Mouse (Mus musculus) forebrain, embryonic 11.5 days (tissue): ENCODE data around the gene Cyp1a1. TPM values are rescaled to one million over a fixed set of nuclear protein-coding genes. Genes with fewer than 3 reads are reported as not detected.

ENCODE experiments used
- ATAC-seq: fragments of 200-750 bp; cut with Nextera tagmentation; replicated peaks from 2 replicates; pipeline ENCODE4 v1.8.0; 2017; ENCODE audit warnings: moderate TSS enrichment; ENCODE audit not compliant: low FRiP score
- DNase-seq: peaks from one replicate; pipeline ENCODE4 v3.0.0-alpha.2; 2017; ENCODE audit warnings: low spot score
- H3K27ac ChIP-seq: fragments of 300-500 bp; sonication (generic); 2 replicates; pipeline ENCODE4 v1.5.1; 2014; ENCODE audit warnings: low read depth, low read length
- H3K27me3 ChIP-seq: fragments of 300-500 bp; sonication (generic); 2 replicates; pipeline ENCODE4 v1.6.1; 2014; ENCODE audit warnings: mild to moderate bottlenecking, low read length, mixed read lengths; ENCODE audit not compliant: control insufficient read depth, insufficient read depth
- H3K36me3 ChIP-seq: fragments of 300-500 bp; sonication (generic); 2 replicates; pipeline ENCODE4 v1.6.1; 2014; ENCODE audit warnings: mild to moderate bottlenecking, low read length, moderate library complexity, mixed read lengths; ENCODE audit not compliant: control insufficient read depth, insufficient read depth
- H3K4me1 ChIP-seq: fragments of 300-500 bp; sonication (generic); replicated peaks from 2 replicates; pipeline ENCODE4 v1.6.1; 2014; ENCODE audit warnings: low read length, mixed read lengths; ENCODE audit not compliant: control insufficient read depth, insufficient read depth
- H3K4me2 ChIP-seq: fragments of 300-500 bp; sonication (generic); 2 replicates; pipeline ENCODE4 v1.6.1; 2014; ENCODE audit warnings: low read depth, mild to moderate bottlenecking, low read length, moderate library complexity, mixed read lengths; ENCODE audit not compliant: severe bottlenecking
- H3K4me3 ChIP-seq: fragments of 300-500 bp; sonication (generic); 2 replicates; pipeline ENCODE4 v1.5.1; 2014; ENCODE audit warnings: low read depth, low read length
- H3K9ac ChIP-seq: fragments of 300-500 bp; sonication (generic); 2 replicates; pipeline ENCODE4 v1.6.1; 2014; ENCODE audit warnings: low read length
- H3K9me3 ChIP-seq: fragments of 300-500 bp; sonication (generic); 2 replicates; pipeline ENCODE4 v1.6.1; 2016; ENCODE audit warnings: low read length, mixed read lengths; ENCODE audit not compliant: control insufficient read depth
- WGBS: fragments of 180-500 bp; shearing (Covaris S2); extraction: QIAGEN DNeasy Blood & Tissue Kit; methylation state at CpG from one replicate; pipeline ENCODE4 v1.1.7; 2014; 5-methylcytosine and 5-hydroxymethylcytosine counted together
- polyA plus RNA-seq: library from polyadenylated mRNA; unstranded; fragments of >200 nt; fragmentation: Nextera tagmentation; extraction: Ambion mirVana; gene quantifications from 2 replicates; pipeline ENCODE4 v1.2.1, GENCODE M21; 2014

Cyp1a1 gene
- polyA plus RNA-seq = not detected in 2 replicates

DNA sequence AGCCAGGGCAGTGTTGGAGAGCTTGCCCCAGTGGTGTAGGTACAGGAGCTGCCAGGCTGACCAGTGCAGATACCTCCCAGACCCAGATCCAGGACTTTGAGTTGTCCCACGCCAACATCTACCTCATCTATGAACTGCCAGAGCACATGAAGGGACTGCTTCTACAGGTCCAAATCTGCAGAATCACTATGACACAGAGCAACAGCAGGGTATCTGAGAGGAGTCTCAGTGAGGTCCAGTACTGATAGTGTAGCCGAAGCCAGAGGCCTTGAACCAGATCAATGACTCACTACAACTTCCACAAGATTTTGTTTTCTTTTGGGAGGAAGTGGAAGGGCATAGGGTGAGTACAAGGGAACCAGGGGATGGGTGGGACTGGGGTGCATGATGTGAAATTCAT, at the start of gene Cyp1a1:
Gene Cyp1a1 (plus strand): TSS at position 178 of the 400 bp plus-strand sequence.
- Histone ChIP-seq H3K27me3 (no peaks in the 10 kb centered on the region), H3K4me3 (no peak within 1 kb of the TSS), H3K9me3 (no peaks in the 10 kb centered on the region), H3K27ac (no peak within 1 kb of the TSS), H3K36me3 (no peaks in the 10 kb centered on the region), H3K4me1 (no peaks in the 10 kb centered on the region), H3K4me2 (no peak within 1 kb of the TSS), H3K9ac (no peak within 1 kb of the TSS)
- DNase-seq (no peak), ATAC-seq (no peak)
- 92% methylated on average over 2 of the region's 2 CpGs for WGBS

DNA sequence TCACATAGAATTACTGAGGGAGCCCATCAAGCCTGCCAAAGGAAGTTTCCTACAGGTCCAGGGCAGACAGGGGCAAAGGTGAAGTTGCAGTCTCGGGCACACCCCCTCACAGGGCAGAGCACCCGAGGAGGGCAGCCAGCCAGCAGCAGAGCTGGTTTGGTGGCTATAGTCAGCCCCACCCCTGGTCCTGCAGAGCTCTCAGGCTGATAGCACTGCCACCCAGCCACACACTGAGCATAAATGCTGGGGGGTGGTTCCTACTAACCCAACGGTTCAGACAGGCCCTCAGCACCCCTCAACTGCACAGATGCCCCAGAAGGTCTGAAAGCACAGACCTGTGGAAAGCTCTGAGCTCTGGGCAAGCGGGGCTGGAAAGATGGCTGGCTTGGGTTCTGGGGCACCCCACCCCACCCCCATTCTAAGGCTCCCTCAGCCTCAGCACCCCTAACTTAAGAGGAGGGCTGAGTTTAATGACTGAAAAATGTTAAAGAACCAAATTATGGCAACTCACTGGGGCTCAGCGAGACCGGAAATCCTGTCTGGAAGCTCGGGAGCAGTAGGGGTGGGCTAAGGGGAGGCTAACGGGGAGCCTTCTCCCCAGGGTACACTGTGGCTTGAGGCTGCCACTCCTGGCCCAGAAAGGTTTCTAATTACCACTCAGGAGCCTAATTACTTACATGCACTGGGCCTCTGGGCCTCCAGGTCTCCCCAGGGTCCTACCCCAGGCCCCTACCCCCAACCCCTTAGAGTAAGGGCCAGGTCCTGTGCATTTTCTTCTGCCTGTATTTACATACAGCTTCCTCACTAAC, 48.9 kb upstream of the Cyp1a1 start:
- Histone ChIP-seq H3K9me3 (no peaks in the 10 kb centered on the region), H3K27me3 (no peaks in the 10 kb centered on the region), H3K9ac (peak overlapping the region; percentile 24), H3K4me2 (no peak overlapping the region), H3K27ac (no peak overlapping the region), H3K36me3 (no peaks in the 10 kb centered on the region), H3K4me3 (no peak overlapping the region), H3K4me1 (peaks cover 19% of the 10 kb centered on the region)
- WGBS = 47% methylated on average over 8 of the region's 8 CpGs
- no peak for ATAC-seq
- no peak for DNase-seq

DNA sequence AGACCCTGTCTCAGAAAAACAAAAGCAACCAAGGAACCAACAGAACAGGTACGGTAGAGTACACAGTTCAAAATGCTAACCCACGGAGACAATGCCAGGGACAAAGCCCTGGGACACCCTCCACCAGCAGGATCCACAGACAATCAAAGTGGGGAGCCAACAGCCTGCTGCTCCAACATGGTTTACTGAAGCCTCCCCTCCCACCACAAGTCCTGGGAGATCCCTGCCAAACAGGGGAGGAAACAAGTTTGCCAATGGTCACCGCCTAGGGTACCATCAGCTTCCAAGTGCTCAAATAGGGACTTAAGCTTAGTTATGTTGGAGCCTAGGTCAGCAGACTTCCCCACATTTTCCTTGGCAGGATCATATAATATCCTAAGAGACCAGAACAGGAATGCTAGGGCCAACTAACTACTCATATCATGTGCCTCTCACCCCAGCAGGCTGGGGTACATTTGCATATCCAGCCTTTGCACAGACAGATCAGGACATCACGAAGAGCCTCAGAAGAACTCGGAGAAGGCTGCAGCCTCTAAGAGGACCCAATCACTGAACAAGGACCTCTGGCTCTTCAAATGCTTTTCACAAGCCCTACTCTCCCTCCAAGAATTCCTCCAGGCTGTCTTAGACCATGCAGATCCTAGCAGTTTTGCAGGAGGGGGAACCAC, 47.9 kb upstream of the Cyp1a1 start:
- no peak overlapping the region for H3K4me3 ChIP-seq
- no peaks in the 10 kb centered on the region for H3K36me3 ChIP-seq
- no peaks in the 10 kb centered on the region for H3K9me3 ChIP-seq
- peaks cover 23% of the 10 kb centered on the region for H3K4me1 ChIP-seq
- H3K27me3 ChIP-seq = no peaks in the 10 kb centered on the region
- WGBS = 81% methylated on average over 5 of the region's 5 CpGs
- no peak overlapping the region for H3K4me2 ChIP-seq
- DNase-seq (no peak), ATAC-seq (no peak)
- H3K27ac ChIP-seq = no peak overlapping the region
- no peak overlapping the region for H3K9ac ChIP-seq

DNA sequence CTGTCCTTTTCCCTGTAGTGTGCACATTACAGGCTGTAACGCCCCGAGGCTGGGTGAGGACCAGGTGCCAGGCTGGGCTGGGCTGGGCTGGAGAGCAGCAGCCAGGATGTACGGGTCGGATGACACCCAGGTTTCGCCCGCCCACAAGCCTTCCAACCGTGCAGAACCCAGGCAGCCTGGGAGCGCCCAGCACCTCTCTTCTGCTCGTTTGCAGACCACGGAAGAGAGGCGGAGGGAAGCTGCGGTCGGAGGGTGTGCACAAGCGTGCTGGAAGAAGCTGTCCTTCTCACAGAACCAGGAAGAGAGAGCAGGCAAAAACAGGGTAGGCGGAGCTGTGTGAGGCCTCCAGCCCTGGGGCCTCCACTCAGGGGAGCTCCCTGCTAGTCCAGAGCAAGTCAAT, 47.3 kb upstream of the Cyp1a1 start:
- no peak overlapping the region for H3K27ac ChIP-seq
- H3K36me3 ChIP-seq = no peaks in the 10 kb centered on the region
- no peaks in the 10 kb centered on the region for H3K9me3 ChIP-seq
- ATAC-seq (no peak), DNase-seq (no peak)
- H3K4me1 ChIP-seq = peaks cover 23% of the 10 kb centered on the region
- 37% methylated on average over 15 of the region's 15 CpGs for WGBS
- H3K27me3 ChIP-seq = no peaks in the 10 kb centered on the region
- H3K9ac ChIP-seq = peak overlapping the region; percentile 12; the same call in 1 of the 2 replicates
- 0 out of 2 replicates have a peak overlapping the region, but pooled peaks have one; percentile 1 for H3K4me2 ChIP-seq
- H3K4me3 ChIP-seq = no peak overlapping the region

DNA sequence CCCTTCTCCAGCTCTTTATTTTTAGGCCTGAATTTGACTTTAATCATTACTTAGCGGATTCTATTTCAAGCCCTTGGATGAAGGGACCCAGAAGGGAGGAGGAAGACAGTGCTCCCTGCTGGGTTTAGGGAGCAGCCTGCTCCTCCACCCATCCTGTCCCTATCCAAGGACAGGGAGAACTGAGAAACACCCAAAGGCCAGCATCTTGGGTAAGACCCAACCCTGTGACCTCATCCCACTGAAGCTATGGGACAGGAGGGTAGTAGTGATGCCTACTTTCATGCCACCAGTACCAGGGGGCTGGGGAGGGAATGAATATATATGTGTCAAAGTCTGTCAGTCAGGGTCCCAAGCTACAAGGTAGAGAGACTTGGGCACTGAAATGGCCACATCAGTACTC, 46.7 kb upstream of the Cyp1a1 start:
- Histone ChIP-seq H3K4me2 (no peak overlapping the region), H3K4me3 (no peak overlapping the region), H3K4me1 (peaks cover 23% of the 10 kb centered on the region), H3K36me3 (no peaks in the 10 kb centered on the region), H3K27ac (no peak overlapping the region), H3K9ac (no peak overlapping the region), H3K27me3 (no peaks in the 10 kb centered on the region), H3K9me3 (no peaks in the 10 kb centered on the region)
- ATAC-seq (no peak), DNase-seq (no peak)
- WGBS = 50% methylated on average over 1 of the region's 1 CpGs

DNA sequence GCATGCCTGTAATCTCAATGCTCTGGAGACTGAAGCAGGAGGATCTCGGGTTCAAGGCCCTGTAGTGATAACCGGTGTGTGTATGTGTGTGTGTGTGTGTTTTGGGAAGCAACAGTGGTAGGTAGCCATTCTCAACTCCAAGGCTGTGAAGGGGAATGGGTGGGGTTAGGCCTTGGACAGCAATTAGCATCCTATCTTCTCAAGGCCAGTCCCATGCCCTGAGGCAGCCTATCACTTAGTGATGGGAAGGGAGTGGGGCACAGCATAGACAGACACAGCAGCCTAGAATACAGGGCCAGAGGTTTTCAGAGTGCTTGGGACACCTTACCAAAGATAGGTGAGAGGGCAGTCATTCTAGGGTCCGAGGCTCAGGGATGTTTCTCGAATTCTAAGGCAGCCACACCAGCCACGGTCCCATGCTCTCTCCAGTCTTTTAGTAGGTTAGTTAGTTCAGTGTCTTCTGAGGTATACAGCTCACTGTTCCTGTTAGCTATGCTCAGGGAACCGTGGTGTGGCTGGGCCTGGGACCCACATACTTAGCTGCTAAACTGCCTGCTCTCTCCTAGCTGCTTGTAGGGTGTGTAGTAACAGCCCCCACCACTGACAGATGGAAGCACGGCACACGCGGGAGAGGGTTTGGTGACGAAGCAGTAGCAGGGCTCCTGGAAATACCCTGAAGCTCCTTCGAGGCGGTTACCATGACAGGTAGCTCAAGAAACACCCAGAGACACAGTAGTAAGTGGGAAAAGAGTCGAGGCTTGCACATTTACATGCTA, 45.8 kb upstream of the Cyp1a1 start:
- 90% methylated on average over 13 of the region's 13 CpGs for WGBS
- no peak overlapping the region for H3K4me2 ChIP-seq
- peaks cover 23% of the 10 kb centered on the region for H3K4me1 ChIP-seq
- H3K9ac ChIP-seq = no peak overlapping the region
- no peak overlapping the region for H3K27ac ChIP-seq
- H3K27me3 ChIP-seq = no peaks in the 10 kb centered on the region
- H3K9me3 ChIP-seq = no peaks in the 10 kb centered on the region
- ATAC-seq (no peak), DNase-seq (no peak)
- no peaks in the 10 kb centered on the region for H3K36me3 ChIP-seq
- H3K4me3 ChIP-seq = no peak overlapping the region

DNA sequence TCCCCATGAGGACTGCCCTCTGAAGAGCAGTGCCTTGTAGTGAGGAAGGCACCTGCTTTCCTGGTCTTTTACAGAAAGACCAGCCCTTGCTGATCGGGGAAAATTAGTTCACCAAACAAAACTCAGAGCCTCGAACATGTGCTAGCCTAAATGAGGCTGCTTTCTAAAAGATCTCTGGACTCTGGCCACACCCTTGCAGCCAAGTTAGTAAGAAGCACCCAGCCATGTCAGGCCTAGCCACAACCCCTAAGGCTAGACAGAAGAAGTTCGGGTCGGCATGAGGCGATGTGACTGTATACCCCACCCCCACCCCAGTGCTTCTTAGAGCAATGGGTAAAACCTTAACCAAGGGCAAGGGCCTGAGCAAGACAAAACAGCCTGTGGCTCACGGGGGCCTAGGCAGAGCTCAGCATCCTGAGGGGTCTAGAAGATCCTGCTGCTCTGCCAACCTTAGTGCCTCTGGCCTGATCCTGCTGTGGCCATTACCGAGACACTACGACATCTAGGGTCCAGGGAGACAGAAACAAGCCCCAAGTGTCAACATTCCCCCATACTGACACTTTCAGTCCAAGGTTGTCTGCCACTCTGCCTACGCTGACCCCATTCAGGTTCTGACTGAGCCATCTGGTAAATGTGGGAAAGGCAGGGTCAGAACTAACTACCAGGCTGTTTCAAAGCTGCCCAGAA, 44.4 kb upstream of the Cyp1a1 start:
- H3K4me1 ChIP-seq = peaks cover 20% of the 10 kb centered on the region
- DNase-seq = no peak
- WGBS = 77% methylated on average over 9 of the region's 9 CpGs
- no peak for ATAC-seq
- H3K4me2 ChIP-seq = peak overlapping the region; percentile 84
- peak overlapping the region; percentile 96 for H3K4me3 ChIP-seq
- no peaks in the 10 kb centered on the region for H3K27me3 ChIP-seq
- no peaks in the 10 kb centered on the region for H3K9me3 ChIP-seq
- H3K36me3 ChIP-seq = no peaks in the 10 kb centered on the region
- H3K27ac ChIP-seq = no peak overlapping the region
- peak overlapping the region; percentile 29 for H3K9ac ChIP-seq

DNA sequence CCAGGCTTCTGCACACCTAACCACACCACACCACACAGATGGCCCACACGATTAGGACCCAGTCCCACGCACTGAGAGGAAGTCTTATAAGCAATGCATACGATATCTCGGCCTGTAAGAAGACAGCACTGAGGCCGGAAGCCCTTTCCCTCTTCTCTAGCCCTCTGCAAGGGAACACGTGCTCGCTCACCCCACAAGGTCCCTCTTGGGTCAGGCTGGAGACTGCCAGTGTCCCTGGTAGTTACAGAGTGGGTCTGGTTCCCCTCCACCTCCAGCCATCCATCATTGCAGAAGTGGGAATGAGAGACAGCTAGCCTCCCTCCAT, 43.9 kb upstream of the Cyp1a1 start:
- H3K27me3 ChIP-seq = no peaks in the 10 kb centered on the region
- H3K36me3 ChIP-seq = no peaks in the 10 kb centered on the region
- peak overlapping the region; percentile 96 for H3K4me3 ChIP-seq
- H3K9me3 ChIP-seq = no peaks in the 10 kb centered on the region
- WGBS = 82% methylated on average over 7 of the region's 7 CpGs
- H3K4me2 ChIP-seq = peak overlapping the region; percentile 84
- DNase-seq = no peak
- no peak overlapping the region for H3K27ac ChIP-seq
- peak overlapping the region; percentile 99 for H3K9ac ChIP-seq
- H3K4me1 ChIP-seq = peaks cover 17% of the 10 kb centered on the region
- ATAC-seq = no peak
